In the genomic region with DNA sequence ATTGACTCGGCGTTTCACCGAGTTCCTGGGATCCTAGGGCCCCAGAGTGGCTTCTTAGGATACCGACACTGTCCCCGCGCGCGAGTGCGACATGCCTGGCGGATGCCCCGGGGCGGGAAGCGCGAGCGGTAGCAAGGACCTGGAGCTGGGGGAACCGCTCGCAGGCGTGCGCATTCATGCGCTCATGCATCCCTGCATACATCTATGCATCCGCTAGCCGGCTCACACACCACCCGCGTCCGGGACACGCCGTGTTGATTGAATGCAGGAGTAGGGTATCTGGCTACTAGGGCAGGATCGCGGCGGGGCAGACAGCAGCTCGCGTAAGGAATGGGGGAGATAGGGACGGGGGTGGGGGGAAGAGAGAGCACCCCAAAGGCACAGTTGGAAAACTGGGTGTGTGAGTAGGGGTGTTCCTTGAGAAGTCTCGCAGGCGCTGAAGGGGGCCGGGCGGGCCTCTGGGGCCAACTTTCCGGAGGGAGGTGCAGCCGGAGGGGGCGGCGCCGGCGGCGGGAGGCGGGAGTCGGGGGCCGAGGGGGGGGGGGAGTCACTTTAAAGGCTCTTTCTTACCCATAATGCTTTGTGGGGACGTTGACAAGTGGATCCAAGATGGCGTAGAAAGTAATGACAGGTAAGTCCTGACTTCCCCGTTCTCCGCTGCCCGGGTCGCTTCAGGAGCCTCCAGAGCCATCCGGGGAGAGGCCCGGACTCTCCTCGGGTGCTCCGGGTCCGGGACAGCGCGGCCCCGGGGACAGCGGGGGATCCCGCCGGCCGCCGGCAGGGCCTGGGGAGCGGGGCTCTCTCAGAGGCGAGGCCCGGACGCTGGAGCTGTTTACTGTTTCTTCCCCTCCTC, we compare ENCODE assay signal across 8 mouse cellular contexts. TPM values are rescaled to one million over a fixed set of nuclear protein-coding genes. Genes with fewer than 3 reads are reported as not detected.
DNase-seq lines count a peak whose midpoint lies in the region; ATAC-seq and TF ChIP-seq lines count a peak whose summit lies in the region.

A gene (plus strand): TSS at position 580 of the 853 bp plus-strand sequence.

- no peak for TF ChIP-seq EP300 in stomach, postnatal 0 days (optimal IDR thresholded peaks at IDR 0.05)

- H3K4me3 ChIP-seq in E14TG2a.4 (replicated peaks; ENCODE audit: low read length): peak within 1 kb of the TSS; percentile 97
- peak within 1 kb of the TSS; percentile 97 for H3K4me3 ChIP-seq in brown adipose tissue, adult 24 weeks (ENCODE audit: insufficient read depth, low read depth, low read length)
- peak within 1 kb of the TSS; percentile 99 for H3K4me3 ChIP-seq in heart, embryonic 13.5 days
- H3K4me3 ChIP-seq in liver, embryonic 16.5 days (ENCODE audit: low read depth, low read length): peak within 1 kb of the TSS; percentile 95
- peak within 1 kb of the TSS; percentile 96 for H3K4me3 ChIP-seq in neural tube, embryonic 12.5 days
- H3K4me3 ChIP-seq in stomach, postnatal 0 days (ENCODE audit: low read depth, low read length): peak within 1 kb of the TSS; percentile 92

- no peaks in the 10 kb centered on the region for H3K27me3 ChIP-seq in E14TG2a.4 (ENCODE audit: insufficient read depth, low read length)
- no peaks in the 10 kb centered on the region; the same call in 1 of the 2 replicates for H3K27me3 ChIP-seq in heart, embryonic 13.5 days (replicated peaks)
- H3K27me3 ChIP-seq in liver, embryonic 16.5 days (ENCODE audit: control insufficient read depth, insufficient read depth, low read depth, low read length): peaks cover 22% of the 10 kb centered on the region
- no peaks in the 10 kb centered on the region for H3K27me3 ChIP-seq in neural tube, embryonic 12.5 days (replicated peaks)
- H3K27me3 ChIP-seq in stomach, postnatal 0 days (ENCODE audit: control insufficient read depth, insufficient read depth, low read length): no peaks in the 10 kb centered on the region

- ATAC-seq in erythroid progenitor cell, adult 5-6 weeks (replicated peaks; ENCODE audit: low FRiP score, poor library complexity, severe bottlenecking): peak; percentile 55
- ATAC-seq in heart, embryonic 13.5 days (ENCODE audit: extremely low read depth, insufficient number of reproducible peaks, low FRiP score, low TSS enrichment): peak; percentile 45; the same call in 1 of the 2 replicates
- ATAC-seq in liver, embryonic 16.5 days (ENCODE audit: low read depth): peak; percentile 83
- ATAC-seq in neural tube, embryonic 12.5 days (ENCODE audit: low FRiP score, low read depth): peak; percentile 84
- peak; percentile 67 for ATAC-seq in stomach, postnatal 0 days (ENCODE audit: low FRiP score, low TSS enrichment)

- H3K27ac ChIP-seq in brown adipose tissue, adult 24 weeks (replicated peaks; ENCODE audit: low read depth, low read length): no peak within 1 kb of the TSS
- peak within 1 kb of the TSS; percentile 82 for H3K27ac ChIP-seq in heart, embryonic 13.5 days (replicated peaks)
- H3K27ac ChIP-seq in liver, embryonic 16.5 days (ENCODE audit: low read length): peak within 1 kb of the TSS; percentile 72
- peak within 1 kb of the TSS; percentile 53; the same call in 1 of the 2 replicates for H3K27ac ChIP-seq in neural tube, embryonic 12.5 days
- peak within 1 kb of the TSS; percentile 75 for H3K27ac ChIP-seq in stomach, postnatal 0 days (replicated peaks)

- H3K9me3 ChIP-seq in E14TG2a.4 (ENCODE audit: low read length): no peaks in the 10 kb centered on the region
- H3K9me3 ChIP-seq in heart, embryonic 13.5 days: no peaks in the 10 kb centered on the region
- no peaks in the 10 kb centered on the region for H3K9me3 ChIP-seq in liver, embryonic 16.5 days (replicated peaks; ENCODE audit: control insufficient read depth, low read length)
- no peaks in the 10 kb centered on the region for H3K9me3 ChIP-seq in neural tube, embryonic 12.5 days
- no peaks in the 10 kb centered on the region for H3K9me3 ChIP-seq in stomach, postnatal 0 days (ENCODE audit: control insufficient read depth, low read length)

- H3K36me3 ChIP-seq in E14TG2a.4 (ENCODE audit: insufficient read depth, low read length): peaks cover 34% of the 10 kb centered on the region
- peaks cover 29% of the 10 kb centered on the region for H3K36me3 ChIP-seq in heart, embryonic 13.5 days
- peaks cover 3% of the 10 kb centered on the region; the same call in 1 of the 2 replicates for H3K36me3 ChIP-seq in liver, embryonic 16.5 days (ENCODE audit: control insufficient read depth, insufficient read depth)
- H3K36me3 ChIP-seq in neural tube, embryonic 12.5 days: peaks cover 16% of the 10 kb centered on the region
- no peaks in the 10 kb centered on the region for H3K36me3 ChIP-seq in stomach, postnatal 0 days (ENCODE audit: control insufficient read depth, insufficient read depth, low read length)

- DNase-seq in kidney, postnatal 10 days: peak; percentile 89
- peak; percentile 87 for DNase-seq in stomach, postnatal 0 days (ENCODE audit: low spot score)

- TF ChIP-seq CTCF in E14TG2a.4 (conservative IDR thresholded peaks at IDR 0.05; ENCODE audit: low read length): no peak
- TF ChIP-seq CTCF in stomach, postnatal 0 days (IDR thresholded peaks at IDR 0.05; ENCODE audit: low read depth): peak; percentile 17; the same call in 1 of the 2 replicates

- 1% methylated on average over 68 of the region's 70 CpGs for WGBS in heart, embryonic 13.5 days
- WGBS in liver, embryonic 16.5 days (ENCODE audit: insufficient replicate concordance): under 1% methylated on average over 62 of the region's 70 CpGs
- 1% methylated on average over 64 of the region's 70 CpGs for WGBS in neural tube, embryonic 12.5 days
- 1% methylated on average over 57 of the region's 70 CpGs for WGBS in stomach, postnatal 0 days

- H3K4me2 ChIP-seq in heart, embryonic 13.5 days: peak within 1 kb of the TSS; percentile 100
- H3K4me2 ChIP-seq in liver, embryonic 16.5 days (ENCODE audit: low read depth, low read length): peak within 1 kb of the TSS; percentile 95
- peak within 1 kb of the TSS; percentile 97 for H3K4me2 ChIP-seq in neural tube, embryonic 12.5 days (replicated peaks)
- peak within 1 kb of the TSS; percentile 99 for H3K4me2 ChIP-seq in stomach, postnatal 0 days (replicated peaks; ENCODE audit: low read depth)

- peaks cover 62% of the 10 kb centered on the region for H3K4me1 ChIP-seq in E14TG2a.4 (replicated peaks; ENCODE audit: low read depth, low read length)
- peaks cover 4% of the 10 kb centered on the region for H3K4me1 ChIP-seq in brown adipose tissue, adult 24 weeks (ENCODE audit: control insufficient read depth, insufficient read depth, insufficient read length, low read length)
- H3K4me1 ChIP-seq in heart, embryonic 13.5 days: peaks cover 23% of the 10 kb centered on the region
- H3K4me1 ChIP-seq in liver, embryonic 16.5 days (ENCODE audit: control insufficient read depth, low read depth, low read length): peaks cover 26% of the 10 kb centered on the region
- peaks cover 16% of the 10 kb centered on the region for H3K4me1 ChIP-seq in neural tube, embryonic 12.5 days
- H3K4me1 ChIP-seq in stomach, postnatal 0 days (replicated peaks; ENCODE audit: control insufficient read depth, insufficient read depth): peaks cover 4% of the 10 kb centered on the region

- peak within 1 kb of the TSS; percentile 98 for H3K9ac ChIP-seq in heart, embryonic 13.5 days
- H3K9ac ChIP-seq in liver, embryonic 16.5 days (ENCODE audit: low read depth, low read length): peak within 1 kb of the TSS; percentile 92
- peak within 1 kb of the TSS; percentile 90 for H3K9ac ChIP-seq in neural tube, embryonic 12.5 days
- peak within 1 kb of the TSS; percentile 93 for H3K9ac ChIP-seq in stomach, postnatal 0 days (ENCODE audit: low read length)

RNA-seq across cellular contexts. Expression of the gene that starts here (rescaled TPM):
- polyA plus RNA-seq in brown adipose tissue, adult 24 weeks (2012; ENCODE audit: insufficient read depth, insufficient read length, missing spikeins): 6.0 and 11.3 TPM in 2 replicates
- 7.9 and 8.8 TPM in 2 replicates for total RNA-seq in erythroid progenitor cell, adult 5-6 weeks (2015; ENCODE audit: low replicate concordance)
- 7.3 and 8.0 TPM in 2 replicates for total RNA-seq in erythroid progenitor cell, adult 5-6 weeks (2017; ENCODE audit: low replicate concordance)
- 12.1 and 13.7 TPM in 2 replicates for polyA plus RNA-seq in heart, embryonic 13.5 days (2015; fragmentation: Nextera tagmentation; extraction: Ambion mirVana)
- 5.8 and 7.1 TPM in 2 replicates for polyA plus RNA-seq in liver, embryonic 16.5 days (2015; fragmentation: Nextera tagmentation; extraction: Ambion mirVana)
- 18.4 and 20.1 TPM in 2 replicates for polyA plus RNA-seq in neural tube, embryonic 12.5 days (2016; fragmentation: Nextera tagmentation; extraction: Ambion mirVana)
- 5.3 TPM in 2 replicates for polyA plus RNA-seq in stomach, postnatal 0 days (2015; fragmentation: Nextera tagmentation; extraction: Ambion mirVana)
